Mouse (Mus musculus): ENCODE results near the gene Ugt3a2. TPM values are rescaled to one million over a fixed set of nuclear protein-coding genes. Genes with fewer than 3 reads are reported as not detected.

Gene Ugt3a2
- polyA plus RNA-seq, 1 experiment from 2014 or later = not detected

GRCm38 (mm10) chr15:9376281-9376680, 40.9 kb downstream of the Ugt3a2 start:
- no peak for ATAC-seq

GRCm38 (mm10) chr15:9409475-9409874, 74.1 kb downstream of the Ugt3a2 start:
- no peaks in the 10 kb centered on the region for H3K9me3 ChIP-seq (replicated peaks; ENCODE audit: control insufficient read depth, low read length, poor library complexity, severe bottlenecking)
- H3K9ac ChIP-seq (ENCODE audit: low read depth, low read length) = no peak overlapping the region
- H3K27me3 ChIP-seq (ENCODE audit: control insufficient read depth, insufficient read depth, low read depth, low read length) = no peaks in the 10 kb centered on the region
- no peaks in the 10 kb centered on the region for H3K4me1 ChIP-seq (ENCODE audit: control insufficient read depth, insufficient read depth, low read length)
- no peak overlapping the region for H3K4me3 ChIP-seq (ENCODE audit: low read depth, low read length)
- ATAC-seq = no peak
- 94% methylated on average over 3 of the region's 3 CpGs for WGBS
- H3K36me3 ChIP-seq (ENCODE audit: control insufficient read depth, insufficient read depth, low read length) = no peaks in the 10 kb centered on the region
- no peak overlapping the region for H3K27ac ChIP-seq (ENCODE audit: low read length)
- no peak overlapping the region for H3K4me2 ChIP-seq (ENCODE audit: low read length)

More at GRCm38 (mm10) chr15:9376281-9376680, 40.9 kb downstream of the Ugt3a2 start:
- Histone ChIP-seq H3K9me3 (replicated peaks; ENCODE audit: control insufficient read depth, low read length, poor library complexity, severe bottlenecking) (no peaks in the 10 kb centered on the region), H3K9ac (ENCODE audit: low read depth, low read length) (no peak overlapping the region), H3K4me1 (ENCODE audit: control insufficient read depth, insufficient read depth, low read length) (no peaks in the 10 kb centered on the region), H3K4me3 (ENCODE audit: low read depth, low read length) (no peak overlapping the region), H3K4me2 (ENCODE audit: low read length) (no peak overlapping the region), H3K27ac (ENCODE audit: low read length) (no peak overlapping the region), H3K36me3 (ENCODE audit: control insufficient read depth, insufficient read depth, low read length) (no peaks in the 10 kb centered on the region), H3K27me3 (ENCODE audit: control insufficient read depth, insufficient read depth, low read depth, low read length) (no peaks in the 10 kb centered on the region)
- 94% methylated on average over 7 of the region's 7 CpGs for WGBS

Other genes with a start within 250 kb of the Ugt3a2 start
- 3.3 and 3.6 TPM in 2 replicates for gene Lmbrd2, start 195.0 kb upstream of the Ugt3a2 start, polyA plus RNA-seq (2015; fragmentation: Nextera tagmentation; extraction: Ambion mirVana)
- 15.3 and 18.5 TPM in 2 replicates for gene Skp2, start 180.1 kb upstream of the Ugt3a2 start, polyA plus RNA-seq (2015; fragmentation: Nextera tagmentation; extraction: Ambion mirVana)
- gene Ugt3a1, start 58.7 kb upstream of the Ugt3a2 start, polyA plus RNA-seq (2015; fragmentation: Nextera tagmentation; extraction: Ambion mirVana) = not detected in 2 replicates
- gene Capsl, start 100.5 kb downstream of the Ugt3a2 start, polyA plus RNA-seq (2015; fragmentation: Nextera tagmentation; extraction: Ambion mirVana) = 4.5 and 5.8 TPM in 2 replicates
- 0.24 TPM in 1 of 2 replicates, not detected in the other for gene Il7r, start 194.6 kb downstream of the Ugt3a2 start, polyA plus RNA-seq (2015; fragmentation: Nextera tagmentation; extraction: Ambion mirVana)